Mouse (Mus musculus): Measurements from ENCODE around the gene Nkg7. TPM values are rescaled to one million over a fixed set of nuclear protein-coding genes. Genes with fewer than 3 reads are reported as not detected.

The Nkg7 gene
- not detected for polyA plus RNA-seq (2014; fragmentation: Illumina TruSeq; extraction: RNeasy Lipid Tissue Mini Kit (QIAGEN cat#74804); ENCODE audit: low read depth, low replicate concordance)

GRCm38 (mm10) chr7:43436341-43437255 is at the start of gene Nkg7:
Gene Nkg7, plus strand, starts transcription at chr7:43437073.

GRCm38 (mm10) chr7:43408131-43408553 is 28.7 kb upstream of the Nkg7 start, which contains the start of gene Siglecg:
Gene Siglecg, plus strand, starts transcription at chr7:43408204.

GRCm38 (mm10) chr7:43427406-43427805 is 9.5 kb upstream of the Nkg7 start, which contains the start of gene Lim2:
Gene Lim2, plus strand, starts transcription at chr7:43427670.

DNA sequence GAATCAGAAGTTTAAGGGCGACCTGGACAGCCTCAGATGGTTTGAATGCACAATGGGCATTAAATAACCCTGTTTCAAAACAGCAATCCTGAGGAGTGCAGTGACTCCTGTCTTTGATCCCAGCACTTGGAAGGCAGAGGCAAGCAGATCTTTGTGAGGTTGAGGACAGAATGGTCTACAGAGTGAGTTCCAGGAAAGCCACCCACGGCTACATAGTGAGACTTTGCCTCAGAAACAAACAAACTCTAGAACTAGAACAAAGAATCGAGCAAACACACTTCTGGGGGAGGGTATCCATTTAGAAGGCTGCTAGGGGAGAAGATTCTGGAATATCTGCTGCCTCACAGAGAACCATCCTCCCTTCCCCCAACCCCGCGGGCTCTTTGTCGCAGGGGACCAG is 3.6 kb downstream of the Nkg7 start, which contains the start of gene Cldnd2:
Gene Cldnd2, plus strand, starts transcription at position 301 of the 400 bp plus-strand sequence.

GRCm38 (mm10) chr7:43443917-43444293 is 7.0 kb downstream of the Nkg7 start, which contains the start of the genes Etfb and Gm45233:
Gene Etfb, plus strand, starts transcription at chr7:43444083.
Gene Gm45233, plus strand, starts transcription at chr7:43444128.

GRCm38 (mm10) chr7:43462851-43463250 is 26.0 kb downstream of the Nkg7 start, which contains the start of gene Vsig10l:
Gene Vsig10l, plus strand, starts transcription at chr7:43463151.

Other genes starting within 250 kb of the Nkg7 start
- 38.8 TPM for gene Zfp715, start 123.8 kb upstream of the Nkg7 start, polyA plus RNA-seq (2014; fragmentation: Illumina TruSeq; extraction: RNeasy Lipid Tissue Mini Kit (QIAGEN cat#74804); ENCODE audit: low read depth, low replicate concordance)
- gene Siglecf, start 85.7 kb upstream of the Nkg7 start, polyA plus RNA-seq (2014; fragmentation: Illumina TruSeq; extraction: RNeasy Lipid Tissue Mini Kit (QIAGEN cat#74804); ENCODE audit: low read depth, low replicate concordance) = not detected
- not detected for gene Siglecg, start 28.9 kb upstream of the Nkg7 start, polyA plus RNA-seq (2014; fragmentation: Illumina TruSeq; extraction: RNeasy Lipid Tissue Mini Kit (QIAGEN cat#74804); ENCODE audit: low read depth, low replicate concordance)
- gene Lim2, start 9.4 kb upstream of the Nkg7 start, polyA plus RNA-seq (2014; fragmentation: Illumina TruSeq; extraction: RNeasy Lipid Tissue Mini Kit (QIAGEN cat#74804); ENCODE audit: low read depth, low replicate concordance) = not detected
- gene Cldnd2, start 3.7 kb downstream of the Nkg7 start, polyA plus RNA-seq (2014; fragmentation: Illumina TruSeq; extraction: RNeasy Lipid Tissue Mini Kit (QIAGEN cat#74804); ENCODE audit: low read depth, low replicate concordance) = not detected
- 12.4 TPM for gene Etfb, start 7.0 kb downstream of the Nkg7 start, polyA plus RNA-seq (2014; fragmentation: Illumina TruSeq; extraction: RNeasy Lipid Tissue Mini Kit (QIAGEN cat#74804); ENCODE audit: low read depth, low replicate concordance)
- gene Gm45233, start 7.1 kb downstream of the Nkg7 start, polyA plus RNA-seq (2014; fragmentation: Illumina TruSeq; extraction: RNeasy Lipid Tissue Mini Kit (QIAGEN cat#74804); ENCODE audit: low read depth, low replicate concordance) = not detected
- 0.89 TPM for gene Vsig10l, start 26.1 kb downstream of the Nkg7 start, polyA plus RNA-seq (2014; fragmentation: Illumina TruSeq; extraction: RNeasy Lipid Tissue Mini Kit (QIAGEN cat#74804); ENCODE audit: low read depth, low replicate concordance)
- gene Iglon5, start 53.0 kb downstream of the Nkg7 start, polyA plus RNA-seq (2014; fragmentation: Illumina TruSeq; extraction: RNeasy Lipid Tissue Mini Kit (QIAGEN cat#74804); ENCODE audit: low read depth, low replicate concordance) = not detected
- not detected for gene 4931406B18Rik, start 68.9 kb downstream of the Nkg7 start, polyA plus RNA-seq (2014; fragmentation: Illumina TruSeq; extraction: RNeasy Lipid Tissue Mini Kit (QIAGEN cat#74804); ENCODE audit: low read depth, low replicate concordance)
- 1.7 TPM for gene Cd33, start 107.4 kb downstream of the Nkg7 start, polyA plus RNA-seq (2014; fragmentation: Illumina TruSeq; extraction: RNeasy Lipid Tissue Mini Kit (QIAGEN cat#74804); ENCODE audit: low read depth, low replicate concordance)
- gene Zfp658, start 125.2 kb downstream of the Nkg7 start, polyA plus RNA-seq (2014; fragmentation: Illumina TruSeq; extraction: RNeasy Lipid Tissue Mini Kit (QIAGEN cat#74804); ENCODE audit: low read depth, low replicate concordance) = 1.6 TPM
- 13.8 TPM for gene Zfp719, start 142.5 kb downstream of the Nkg7 start, polyA plus RNA-seq (2014; fragmentation: Illumina TruSeq; extraction: RNeasy Lipid Tissue Mini Kit (QIAGEN cat#74804); ENCODE audit: low read depth, low replicate concordance)
- gene Zfp819, start 170.1 kb downstream of the Nkg7 start, polyA plus RNA-seq (2014; fragmentation: Illumina TruSeq; extraction: RNeasy Lipid Tissue Mini Kit (QIAGEN cat#74804); ENCODE audit: low read depth, low replicate concordance) = not detected
- gene Ceacam18, start 197.6 kb downstream of the Nkg7 start, polyA plus RNA-seq (2014; fragmentation: Illumina TruSeq; extraction: RNeasy Lipid Tissue Mini Kit (QIAGEN cat#74804); ENCODE audit: low read depth, low replicate concordance) = not detected
- 0.32 TPM for gene Siglece, start 223.1 kb downstream of the Nkg7 start, polyA plus RNA-seq (2014; fragmentation: Illumina TruSeq; extraction: RNeasy Lipid Tissue Mini Kit (QIAGEN cat#74804); ENCODE audit: low read depth, low replicate concordance)
- gene Ctu1, start 234.9 kb downstream of the Nkg7 start, polyA plus RNA-seq (2014; fragmentation: Illumina TruSeq; extraction: RNeasy Lipid Tissue Mini Kit (QIAGEN cat#74804); ENCODE audit: low read depth, low replicate concordance) = 1.4 TPM

Data from kidney, adult 10 weeks (tissue).